Mouse (Mus musculus) ES-Bruce4 (cell line): ENCODE results near the gene Msi2.

Experiments
- CTCF ChIP-seq: IDR thresholded peaks from one replicate; pipeline ENCODE4 v1.8.1; 2011; ENCODE audit warnings: low read depth, low read length
- EP300 ChIP-seq: IDR thresholded peaks from 2 replicates; pipeline ENCODE4 v1.6.1; 2011; ENCODE audit warnings: low read depth, low read length; ENCODE audit not compliant: insufficient read depth
- POLR2A ChIP-seq: IDR thresholded peaks from one replicate; pipeline ENCODE4 v1.8.1; 2011; ENCODE audit warnings: low read length; ENCODE audit not compliant: insufficient read depth

GRCm38 (mm10) chr11:88524790-88525575 lies 193.3 kb downstream of the Msi2 start:
- TF ChIP-seq POLR2A (no peak), EP300 (no peak), CTCF (no peak)
